Mouse (Mus musculus): ENCODE data around the gene Crybg2. TPM values are rescaled to one million over a fixed set of nuclear protein-coding genes. Genes with fewer than 3 reads are reported as not detected.

Gene Crybg2
- total and polyA plus RNA-seq, 2 experiments from 2014 or later, result 2.8 to 5.9 TPM

GRCm38 (mm10) chr4:134128983-134129362, 68.4 kb downstream of the Crybg2 start:
- peaks cover 17% of the 10 kb centered on the region for H3K4me1 ChIP-seq (ENCODE audit: insufficient read depth, low read length)
- no peaks in the 10 kb centered on the region for H3K36me3 ChIP-seq (ENCODE audit: insufficient read depth, low read length)
- no peaks in the 10 kb centered on the region for H3K9me3 ChIP-seq (ENCODE audit: low read length)
- DNase-seq (ENCODE audit: low spot score) (no peak), ATAC-seq (peak; percentile 55; the same call in 1 of the 2 replicates)
- H3K9ac ChIP-seq (replicated peaks; ENCODE audit: low read length), result peak overlapping the region; percentile 74
- no peaks in the 10 kb centered on the region for H3K27me3 ChIP-seq (ENCODE audit: insufficient read depth, low read length)
- H3K27ac ChIP-seq, result peak overlapping the region; percentile 68
- H3K4me3 ChIP-seq (ENCODE audit: low read length), result peak overlapping the region; percentile 54
- H3K4me2 ChIP-seq (ENCODE audit: low read depth, low read length), result peak overlapping the region; percentile 91
- TF ChIP-seq CTCF (IDR thresholded peaks at IDR 0.05; ENCODE audit: low read depth), result no peak
- WGBS, result 4% methylated on average over 14 of the region's 14 CpGs

GRCm38 (mm10) chr4:134129482-134129881, 68.9 kb downstream of the Crybg2 start:
- no peak for TF ChIP-seq CTCF (IDR thresholded peaks at IDR 0.05; ENCODE audit: low read depth)

GRCm38 (mm10) chr4:134132117-134132516, 71.5 kb downstream of the Crybg2 start:
- H3K4me2 ChIP-seq (ENCODE audit: low read depth, low read length), result no peak overlapping the region
- no peaks in the 10 kb centered on the region for H3K27me3 ChIP-seq (ENCODE audit: insufficient read depth, low read length)
- no peak overlapping the region for H3K9ac ChIP-seq (replicated peaks; ENCODE audit: low read length)
- no peaks in the 10 kb centered on the region for H3K9me3 ChIP-seq (ENCODE audit: low read length)
- no peak for TF ChIP-seq CTCF (IDR thresholded peaks at IDR 0.05; ENCODE audit: low read depth)
- peaks cover 7% of the 10 kb centered on the region for H3K4me1 ChIP-seq (ENCODE audit: insufficient read depth, low read length)
- H3K27ac ChIP-seq, result no peak overlapping the region
- 90% methylated on average over 3 of the region's 3 CpGs for WGBS
- H3K4me3 ChIP-seq (ENCODE audit: low read length), result no peak overlapping the region
- no peak for DNase-seq (ENCODE audit: low spot score)
- no peaks in the 10 kb centered on the region for H3K36me3 ChIP-seq (ENCODE audit: insufficient read depth, low read length)
- ATAC-seq, result no peak

More at GRCm38 (mm10) chr4:134129482-134129881, 68.9 kb downstream of the Crybg2 start:
- Histone ChIP-seq H3K4me2 (ENCODE audit: low read depth, low read length) (peak overlapping the region; percentile 91), H3K4me3 (ENCODE audit: low read length) (no peak overlapping the region), H3K27me3 (ENCODE audit: insufficient read depth, low read length) (no peaks in the 10 kb centered on the region), H3K27ac (0 out of 2 replicates have a peak overlapping the region, but pooled peaks have one; percentile 68), H3K9me3 (ENCODE audit: low read length) (no peaks in the 10 kb centered on the region), H3K36me3 (ENCODE audit: insufficient read depth, low read length) (no peaks in the 10 kb centered on the region), H3K9ac (replicated peaks; ENCODE audit: low read length) (no peak overlapping the region), H3K4me1 (ENCODE audit: insufficient read depth, low read length) (peaks cover 14% of the 10 kb centered on the region)
- DNase-seq (ENCODE audit: low spot score), result no peak
- WGBS, result 46% methylated on average over 6 of the region's 6 CpGs
- ATAC-seq, result no peak

- WGBS, result 87% methylated on average over 8 of the region's 8 CpGs
- H3K9me3 ChIP-seq (ENCODE audit: low read length), result no peaks in the 10 kb centered on the region
- no peak for ATAC-seq
- H3K9ac ChIP-seq (replicated peaks; ENCODE audit: low read length), result no peak overlapping the region
- H3K4me2 ChIP-seq (ENCODE audit: low read depth, low read length), result no peak overlapping the region
- no peak for DNase-seq (ENCODE audit: low spot score)
- no peaks in the 10 kb centered on the region for H3K27me3 ChIP-seq (ENCODE audit: insufficient read depth, low read length)
- no peak overlapping the region for H3K27ac ChIP-seq
- H3K4me3 ChIP-seq (ENCODE audit: low read length), result no peak overlapping the region
- no peaks in the 10 kb centered on the region for H3K36me3 ChIP-seq (ENCODE audit: insufficient read depth, low read length)
- TF ChIP-seq CTCF (IDR thresholded peaks at IDR 0.05; ENCODE audit: low read depth), result no peak
- H3K4me1 ChIP-seq (ENCODE audit: insufficient read depth, low read length), result peaks cover 5% of the 10 kb centered on the region
Measured at GRCm38 (mm10) chr4:134132519-134133095, 72.0 kb downstream of the Crybg2 start.

GRCm38 (mm10) chr4:134136280-134136926, 75.8 kb downstream of the Crybg2 start:
- Histone ChIP-seq H3K4me3 (ENCODE audit: low read length) (no peak overlapping the region), H3K9ac (replicated peaks; ENCODE audit: low read length) (no peak overlapping the region), H3K36me3 (ENCODE audit: insufficient read depth, low read length) (no peaks in the 10 kb centered on the region), H3K27ac (no peak overlapping the region), H3K9me3 (ENCODE audit: low read length) (no peaks in the 10 kb centered on the region), H3K4me2 (ENCODE audit: low read depth, low read length) (no peak overlapping the region), H3K27me3 (ENCODE audit: insufficient read depth, low read length) (no peaks in the 10 kb centered on the region), H3K4me1 (ENCODE audit: insufficient read depth, low read length) (no peaks in the 10 kb centered on the region)
- no peak for TF ChIP-seq CTCF (IDR thresholded peaks at IDR 0.05; ENCODE audit: low read depth)
- ATAC-seq (no peak), DNase-seq (ENCODE audit: low spot score) (no peak)
- 76% methylated on average over 3 of the region's 3 CpGs for WGBS

GRCm38 (mm10) chr4:134138857-134139256, 78.2 kb downstream of the Crybg2 start:
- Histone ChIP-seq H3K4me3 (ENCODE audit: low read length) (no peak overlapping the region), H3K27me3 (ENCODE audit: insufficient read depth, low read length) (no peaks in the 10 kb centered on the region), H3K27ac (no peak overlapping the region), H3K4me1 (ENCODE audit: insufficient read depth, low read length) (no peaks in the 10 kb centered on the region), H3K4me2 (ENCODE audit: low read depth, low read length) (no peak overlapping the region), H3K9ac (replicated peaks; ENCODE audit: low read length) (no peak overlapping the region), H3K36me3 (ENCODE audit: insufficient read depth, low read length) (peaks cover 1% of the 10 kb centered on the region; the same call in 1 of the 2 replicates), H3K9me3 (ENCODE audit: low read length) (no peaks in the 10 kb centered on the region)
- ATAC-seq, result no peak
- no peak for TF ChIP-seq CTCF (IDR thresholded peaks at IDR 0.05; ENCODE audit: low read depth)
- DNase-seq (ENCODE audit: low spot score), result no peak
- WGBS, result 80% methylated on average over 2 of the region's 2 CpGs

Other genes starting within 250 kb of the Crybg2 start
- gene Rps6ka1, start 173.0 kb upstream of the Crybg2 start, total RNA-seq (2014; rRNA removed), result 28.0 and 31.1 TPM in 2 replicates
- 20.4 and 22.6 TPM in 2 replicates for gene Rps6ka1, start 173.0 kb upstream of the Crybg2 start, polyA plus RNA-seq (2015; fragmentation: Nextera tagmentation; extraction: Ambion mirVana)
- gene Hmgn2, start 92.2 kb upstream of the Crybg2 start, total RNA-seq (2014; rRNA removed), result 195 and 225 TPM in 2 replicates
- gene Hmgn2, start 92.2 kb upstream of the Crybg2 start, polyA plus RNA-seq (2015; fragmentation: Nextera tagmentation; extraction: Ambion mirVana), result 1,094 and 1,203 TPM in 2 replicates
- gene Dhdds, start 59.9 kb upstream of the Crybg2 start, total RNA-seq (2014; rRNA removed), result 43.1 and 49.5 TPM in 2 replicates
- 41.5 and 41.8 TPM in 2 replicates for gene Dhdds, start 59.9 kb upstream of the Crybg2 start, polyA plus RNA-seq (2015; fragmentation: Nextera tagmentation; extraction: Ambion mirVana)
- gene Lin28a, start 42.0 kb upstream of the Crybg2 start, total RNA-seq (2014; rRNA removed), result not detected in 2 replicates
- gene Lin28a, start 42.0 kb upstream of the Crybg2 start, polyA plus RNA-seq (2015; fragmentation: Nextera tagmentation; extraction: Ambion mirVana), result 0.05 TPM in 1 of 2 replicates, not detected in the other
- not detected in 2 replicates for gene Zfp683, start 7.0 kb upstream of the Crybg2 start, total RNA-seq (2014; rRNA removed)
- gene Zfp683, start 7.0 kb upstream of the Crybg2 start, polyA plus RNA-seq (2015; fragmentation: Nextera tagmentation; extraction: Ambion mirVana), result not detected in 2 replicates
- gene Cd52, start 34.3 kb downstream of the Crybg2 start, total RNA-seq (2014; rRNA removed), result not detected in 2 replicates
- gene Cd52, start 34.3 kb downstream of the Crybg2 start, polyA plus RNA-seq (2015; fragmentation: Nextera tagmentation; extraction: Ambion mirVana), result 2.7 TPM in 2 replicates
- 3.5 and 8.9 TPM in 2 replicates for gene Ubxn11, start 41.8 kb downstream of the Crybg2 start, total RNA-seq (2014; rRNA removed)
- 14.0 and 14.6 TPM in 2 replicates for gene Ubxn11, start 41.8 kb downstream of the Crybg2 start, polyA plus RNA-seq (2015; fragmentation: Nextera tagmentation; extraction: Ambion mirVana)
- 220 and 259 TPM in 2 replicates for gene Sh3bgrl3, start 68.0 kb downstream of the Crybg2 start, total RNA-seq (2014; rRNA removed)
- 553 and 564 TPM in 2 replicates for gene Sh3bgrl3, start 68.0 kb downstream of the Crybg2 start, polyA plus RNA-seq (2015; fragmentation: Nextera tagmentation; extraction: Ambion mirVana)
- gene Cep85, start 126.3 kb downstream of the Crybg2 start, total RNA-seq (2014; rRNA removed), result 12.9 and 19.6 TPM in 2 replicates
- 16.2 and 17.8 TPM in 2 replicates for gene Cep85, start 126.3 kb downstream of the Crybg2 start, polyA plus RNA-seq (2015; fragmentation: Nextera tagmentation; extraction: Ambion mirVana)
- not detected in 2 replicates for gene Gm7534, start 142.2 kb downstream of the Crybg2 start, total RNA-seq (2014; rRNA removed)
- not detected in 2 replicates for gene Gm7534, start 142.2 kb downstream of the Crybg2 start, polyA plus RNA-seq (2015; fragmentation: Nextera tagmentation; extraction: Ambion mirVana)
- not detected in 2 replicates for gene Catsper4, start 166.6 kb downstream of the Crybg2 start, total RNA-seq (2014; rRNA removed)
- 0.11 and 0.20 TPM in 2 replicates for gene Catsper4, start 166.6 kb downstream of the Crybg2 start, polyA plus RNA-seq (2015; fragmentation: Nextera tagmentation; extraction: Ambion mirVana)
- gene Cnksr1, start 177.6 kb downstream of the Crybg2 start, total RNA-seq (2014; rRNA removed), result 0.26 TPM in 1 of 2 replicates, not detected in the other
- 0.14 and 0.25 TPM in 2 replicates for gene Cnksr1, start 177.6 kb downstream of the Crybg2 start, polyA plus RNA-seq (2015; fragmentation: Nextera tagmentation; extraction: Ambion mirVana)
- gene E130218I03Rik, start 182.8 kb downstream of the Crybg2 start, total RNA-seq (2014; rRNA removed), result 0.31 TPM in 1 of 2 replicates, not detected in the other
- 0.95 and 1.4 TPM in 2 replicates for gene E130218I03Rik, start 182.8 kb downstream of the Crybg2 start, polyA plus RNA-seq (2015; fragmentation: Nextera tagmentation; extraction: Ambion mirVana)
- 10.2 and 10.6 TPM in 2 replicates for gene Zfp593, start 184.8 kb downstream of the Crybg2 start, total RNA-seq (2014; rRNA removed)
- gene Zfp593, start 184.8 kb downstream of the Crybg2 start, polyA plus RNA-seq (2015; fragmentation: Nextera tagmentation; extraction: Ambion mirVana), result 11.0 and 12.5 TPM in 2 replicates
- not detected in 2 replicates for gene Gm30191, start 186.1 kb downstream of the Crybg2 start, total RNA-seq (2014; rRNA removed)
- gene Gm30191, start 186.1 kb downstream of the Crybg2 start, polyA plus RNA-seq (2015; fragmentation: Nextera tagmentation; extraction: Ambion mirVana), result 0.59 and 0.79 TPM in 2 replicates
- gene Grrp1, start 193.3 kb downstream of the Crybg2 start, total RNA-seq (2014; rRNA removed), result 13.7 and 18.4 TPM in 2 replicates
- 11.1 and 12.2 TPM in 2 replicates for gene Grrp1, start 193.3 kb downstream of the Crybg2 start, polyA plus RNA-seq (2015; fragmentation: Nextera tagmentation; extraction: Ambion mirVana)
- 25.5 and 35.2 TPM in 2 replicates for gene Pdik1l, start 227.1 kb downstream of the Crybg2 start, total RNA-seq (2014; rRNA removed)
- gene Pdik1l, start 227.1 kb downstream of the Crybg2 start, polyA plus RNA-seq (2015; fragmentation: Nextera tagmentation; extraction: Ambion mirVana), result 23.3 and 24.8 TPM in 2 replicates